Mouse (Mus musculus) intestine, embryonic 16.5 days (tissue): Measurements from ENCODE around the gene Rrp1b. TPM values are rescaled to one million over a fixed set of nuclear protein-coding genes. Genes with fewer than 3 reads are reported as not detected.

Source experiments
- ATAC-seq: fragments of 200-750 bp; cut with Nextera tagmentation; 2 replicates; pipeline ENCODE4 v1.8.0; 2017; ENCODE audit warnings: moderate TSS enrichment, moderate library complexity
- H3K27ac ChIP-seq: fragments of 300-500 bp; sonication (generic); 2 replicates; pipeline ENCODE4 v1.5.1; 2014; ENCODE audit warnings: mild to moderate bottlenecking, low read length
- H3K27me3 ChIP-seq: fragments of 300-500 bp; sonication (generic); replicated peaks from 2 replicates; pipeline ENCODE4 v1.6.1; 2014; ENCODE audit warnings: low read length, control low read depth, mixed read lengths; ENCODE audit not compliant: control insufficient read depth, insufficient read depth
- H3K36me3 ChIP-seq: fragments of 300-500 bp; sonication (generic); 2 replicates; pipeline ENCODE4 v1.6.1; 2014; ENCODE audit warnings: low read length, control low read depth; ENCODE audit not compliant: control insufficient read depth, insufficient read depth
- H3K4me1 ChIP-seq: fragments of 300-500 bp; sonication (generic); 2 replicates; pipeline ENCODE4 v1.6.1; 2014; ENCODE audit warnings: low read length, control low read depth, mixed read lengths; ENCODE audit not compliant: control insufficient read depth, insufficient read depth
- H3K4me2 ChIP-seq: fragments of 300-500 bp; sonication (generic); 2 replicates; pipeline ENCODE4 v1.6.1; 2014; ENCODE audit warnings: low read depth, low read length, control low read depth
- H3K4me3 ChIP-seq: fragments of 300-500 bp; sonication (generic); 2 replicates; pipeline ENCODE4 v1.5.1; 2014; ENCODE audit warnings: mild to moderate bottlenecking, low read length
- H3K9ac ChIP-seq: fragments of 300-500 bp; sonication (generic); 2 replicates; pipeline ENCODE4 v1.6.1; 2014; ENCODE audit warnings: low read depth, low read length
- H3K9me3 ChIP-seq: fragments of 300-500 bp; sonication (generic); 2 replicates; pipeline ENCODE4 v1.6.1; 2016; ENCODE audit warnings: low read length, control low read depth; ENCODE audit not compliant: control insufficient read depth
- WGBS: fragments of 180-500 bp; shearing (Covaris S2); extraction: QIAGEN DNeasy Blood & Tissue Kit; methylation state at CpG from one replicate; pipeline ENCODE4 v1.1.7; 2014; 5-methylcytosine and 5-hydroxymethylcytosine counted together
- polyA plus RNA-seq: library from polyadenylated mRNA; unstranded; fragments of >200 nt; fragmentation: Nextera tagmentation; extraction: Ambion mirVana; gene quantifications from 2 replicates; pipeline ENCODE4 v1.2.1, GENCODE M21; 2015

The Rrp1b gene
- polyA plus RNA-seq, 1 experiment from 2014 or later: 49.5 TPM

DNA sequence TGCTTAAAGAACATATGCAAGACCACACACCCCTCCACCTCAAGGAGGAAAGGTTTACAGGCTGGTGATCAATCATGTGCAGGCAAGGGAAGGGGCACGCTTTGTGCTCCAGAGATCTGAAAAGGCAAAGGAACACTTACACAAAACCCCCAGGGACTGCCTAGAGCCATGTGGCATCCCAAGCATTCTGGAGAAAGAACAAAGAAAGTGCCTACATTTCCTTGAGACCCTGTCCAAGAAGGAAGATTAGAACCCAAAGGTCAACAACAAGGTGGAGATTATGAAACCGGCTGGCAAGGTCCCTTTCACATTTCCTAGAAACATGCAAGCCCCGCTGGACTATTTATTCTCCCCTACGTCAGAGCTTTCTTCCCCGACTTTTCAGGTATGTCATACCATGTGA lies 11.2 kb upstream of the Rrp1b start:
- no peaks in the 10 kb centered on the region for H3K36me3 ChIP-seq
- 54% methylated on average over 5 of the region's 5 CpGs for WGBS
- H3K4me1 ChIP-seq: no peaks in the 10 kb centered on the region
- no peak overlapping the region for H3K4me2 ChIP-seq
- no peak overlapping the region for H3K27ac ChIP-seq
- ATAC-seq: no peak
- H3K9ac ChIP-seq: no peak overlapping the region
- H3K9me3 ChIP-seq: no peaks in the 10 kb centered on the region
- H3K4me3 ChIP-seq: no peak overlapping the region
- H3K27me3 ChIP-seq: no peaks in the 10 kb centered on the region

DNA sequence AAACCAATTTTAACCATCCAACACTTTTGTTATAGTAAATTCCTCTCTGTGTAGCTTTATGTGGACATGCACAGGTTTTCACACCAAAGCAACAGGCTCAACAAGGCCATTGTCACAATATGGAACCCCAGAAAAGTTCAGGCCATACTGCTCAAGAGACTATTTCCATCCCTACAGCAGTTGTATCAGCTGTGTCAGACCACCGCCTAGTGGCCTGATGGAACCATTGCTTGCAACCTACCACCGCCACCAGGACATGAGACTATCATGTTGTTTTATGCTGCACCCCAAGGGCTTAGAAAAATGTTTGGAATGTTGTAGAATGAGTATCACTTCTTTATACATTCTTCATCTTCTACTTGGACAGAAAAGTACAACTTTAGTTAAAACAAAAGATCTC lies 10.5 kb upstream of the Rrp1b start:
- Histone ChIP-seq H3K4me2 (no peak overlapping the region), H3K9ac (no peak overlapping the region), H3K4me3 (no peak overlapping the region), H3K36me3 (no peaks in the 10 kb centered on the region), H3K27ac (no peak overlapping the region), H3K4me1 (no peaks in the 10 kb centered on the region), H3K27me3 (no peaks in the 10 kb centered on the region), H3K9me3 (no peaks in the 10 kb centered on the region)
- peak; percentile 69 for ATAC-seq
- WGBS: 10% methylated on average over 2 of the region's 2 CpGs

DNA sequence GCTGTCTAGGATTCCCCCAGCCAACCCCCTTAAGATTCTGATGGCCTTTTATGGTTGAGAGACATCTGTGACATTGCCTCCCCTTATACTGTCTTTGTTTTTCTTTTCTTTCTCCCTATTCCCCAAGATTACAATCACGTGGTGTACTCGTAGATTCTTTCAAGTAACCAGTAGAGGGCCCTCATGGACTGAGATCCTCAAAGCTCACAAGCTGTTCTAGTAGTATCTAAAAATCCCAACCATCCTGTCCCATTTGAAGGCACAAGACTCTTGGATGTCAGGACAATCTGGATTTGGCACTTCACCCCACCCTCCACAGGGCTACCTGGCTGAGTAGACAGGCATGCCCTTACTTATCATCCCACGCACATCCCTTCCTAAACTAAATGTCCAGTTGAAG lies 8.2 kb upstream of the Rrp1b start:
- no peak overlapping the region for H3K27ac ChIP-seq
- WGBS: 30% methylated on average over 3 of the region's 3 CpGs
- ATAC-seq: no peak
- no peaks in the 10 kb centered on the region for H3K36me3 ChIP-seq
- H3K9me3 ChIP-seq: no peaks in the 10 kb centered on the region
- H3K4me1 ChIP-seq: no peaks in the 10 kb centered on the region
- no peak overlapping the region for H3K4me3 ChIP-seq
- no peaks in the 10 kb centered on the region for H3K27me3 ChIP-seq
- H3K9ac ChIP-seq: no peak overlapping the region
- H3K4me2 ChIP-seq: no peak overlapping the region

DNA sequence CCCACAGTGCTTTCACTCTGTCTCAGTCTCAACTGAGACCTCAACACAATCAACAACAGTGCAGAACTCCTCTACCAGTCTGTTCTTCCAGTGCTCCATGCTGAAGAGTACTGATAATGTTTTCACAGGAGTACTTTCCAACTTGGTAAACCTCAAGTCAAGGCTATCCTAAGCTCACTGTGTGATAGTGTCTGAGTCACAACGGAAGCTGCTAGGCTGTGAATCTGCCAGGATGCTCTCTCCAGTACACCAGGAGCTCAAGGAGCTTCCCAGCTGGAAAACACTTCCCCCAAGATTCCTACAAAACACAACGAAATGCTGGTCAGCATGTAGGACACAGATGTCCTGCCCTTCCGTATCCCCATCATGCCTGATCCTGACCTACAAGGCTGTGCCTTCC lies 7.6 kb upstream of the Rrp1b start:
- H3K36me3 ChIP-seq: no peaks in the 10 kb centered on the region
- 80% methylated on average over 3 of the region's 3 CpGs for WGBS
- H3K9ac ChIP-seq: no peak overlapping the region
- H3K4me3 ChIP-seq: no peak overlapping the region
- no peak overlapping the region for H3K27ac ChIP-seq
- H3K4me2 ChIP-seq: no peak overlapping the region
- H3K27me3 ChIP-seq: no peaks in the 10 kb centered on the region
- H3K9me3 ChIP-seq: no peaks in the 10 kb centered on the region
- H3K4me1 ChIP-seq: no peaks in the 10 kb centered on the region
- ATAC-seq: no peak

DNA sequence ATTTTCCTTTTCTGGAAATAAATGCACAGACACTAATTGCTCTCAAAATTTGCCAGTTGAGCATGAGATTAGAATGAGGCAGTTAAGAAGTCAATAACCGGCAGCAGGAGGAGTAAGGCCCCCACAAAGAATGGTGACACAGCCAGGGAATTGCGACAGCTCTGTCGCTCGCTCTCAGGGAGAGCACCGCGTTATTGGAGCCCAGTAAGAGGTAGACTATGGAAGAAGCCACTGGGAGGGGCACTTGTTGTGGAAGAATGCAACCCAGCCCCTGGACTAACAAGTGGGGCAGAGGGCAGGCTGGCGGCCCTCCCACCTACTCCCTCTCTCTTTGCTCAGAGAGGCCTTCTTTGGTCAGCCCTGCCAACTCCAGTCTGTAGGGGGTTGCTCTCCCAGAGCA lies 4.2 kb upstream of the Rrp1b start:
- Histone ChIP-seq H3K27me3 (no peaks in the 10 kb centered on the region), H3K9ac (no peak overlapping the region), H3K9me3 (no peaks in the 10 kb centered on the region), H3K27ac (no peak overlapping the region), H3K4me2 (no peak overlapping the region), H3K4me1 (peaks cover 5% of the 10 kb centered on the region), H3K36me3 (no peaks in the 10 kb centered on the region), H3K4me3 (no peak overlapping the region)
- no peak for ATAC-seq
- 56% methylated on average over 7 of the region's 7 CpGs for WGBS

DNA sequence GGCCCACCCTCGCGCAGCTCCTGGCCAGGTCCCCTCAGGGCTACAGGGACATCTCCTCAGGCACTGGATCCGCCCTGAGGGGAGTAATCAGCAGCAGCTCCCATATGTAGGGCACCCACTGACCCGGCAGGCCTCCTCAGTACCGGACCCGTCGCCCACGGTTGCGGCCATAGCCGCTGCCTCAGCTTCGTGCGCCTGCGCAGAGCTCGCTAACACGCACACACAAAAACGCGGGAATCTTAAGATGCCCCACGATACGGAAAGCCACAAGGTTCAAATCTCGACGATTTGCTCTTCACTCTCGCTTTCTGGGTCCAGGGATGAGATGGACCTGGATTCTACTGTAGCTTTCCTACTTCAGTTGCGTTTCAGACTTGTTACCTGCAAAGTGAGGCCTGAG lies 1.6 kb upstream of the Rrp1b start:
- peaks cover 19% of the 10 kb centered on the region for H3K4me1 ChIP-seq
- H3K4me3 ChIP-seq: no peak overlapping the region
- no peak overlapping the region for H3K27ac ChIP-seq
- no peak overlapping the region for H3K4me2 ChIP-seq
- H3K9ac ChIP-seq: no peak overlapping the region
- no peak for ATAC-seq
- no peaks in the 10 kb centered on the region for H3K36me3 ChIP-seq
- H3K27me3 ChIP-seq: no peaks in the 10 kb centered on the region
- H3K9me3 ChIP-seq: no peaks in the 10 kb centered on the region
- 86% methylated on average over 23 of the region's 23 CpGs for WGBS

DNA sequence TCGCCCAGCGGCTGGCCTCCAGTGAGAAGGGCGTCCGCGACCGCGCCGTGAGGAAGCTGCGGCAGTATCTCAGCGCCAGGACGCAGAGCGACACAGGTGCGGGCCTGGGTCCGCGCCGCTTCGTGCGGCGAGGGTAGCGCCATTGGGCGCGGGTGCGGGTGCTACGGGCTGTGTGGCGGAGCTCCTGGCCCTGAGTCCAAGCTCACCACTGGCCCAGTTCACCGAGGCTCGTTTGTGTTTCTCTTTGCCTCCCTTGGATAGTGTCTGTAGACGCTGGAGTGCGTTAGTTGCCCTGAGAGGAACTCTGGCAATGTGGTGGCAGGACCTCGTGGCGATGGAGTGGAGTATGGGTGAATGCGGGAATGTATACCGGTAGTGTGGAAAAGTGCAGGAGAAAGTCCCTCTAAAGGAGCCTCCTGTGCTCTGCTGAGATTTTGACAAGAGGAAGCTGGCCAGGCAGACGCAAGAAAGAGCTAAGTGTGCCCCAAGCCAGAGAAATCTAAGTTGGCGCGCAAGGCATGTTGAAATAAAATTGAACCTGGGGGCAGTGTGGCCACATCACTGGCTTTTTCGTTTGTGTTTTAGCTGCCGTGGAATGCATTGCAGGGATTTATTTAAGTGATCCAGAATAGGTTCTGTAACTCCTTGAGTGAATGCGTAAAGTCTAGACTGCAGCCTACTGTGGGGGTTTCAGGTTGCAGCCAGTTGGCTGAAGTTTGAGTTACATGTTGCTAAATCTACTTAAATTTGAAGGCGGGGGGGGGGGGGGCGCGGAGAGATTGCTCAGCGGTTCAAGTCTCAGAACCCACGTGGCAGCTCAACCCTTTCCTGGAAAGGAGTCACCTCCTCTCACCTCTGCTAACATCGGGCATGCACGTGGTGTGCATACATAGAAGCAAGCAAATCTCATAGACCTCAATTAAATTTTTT lies 874 bp downstream of the Rrp1b start:
- Histone ChIP-seq H3K27me3 (no peaks in the 10 kb centered on the region), H3K4me2 (peak overlapping the region; percentile 97), H3K4me3 (peak overlapping the region; percentile 97), H3K36me3 (no peaks in the 10 kb centered on the region), H3K4me1 (peaks cover 19% of the 10 kb centered on the region), H3K27ac (peak overlapping the region; percentile 77), H3K9ac (peak overlapping the region; percentile 89), H3K9me3 (no peaks in the 10 kb centered on the region)
- peak; percentile 71 for ATAC-seq
- under 1% methylated on average over 46 of the region's 46 CpGs for WGBS

DNA sequence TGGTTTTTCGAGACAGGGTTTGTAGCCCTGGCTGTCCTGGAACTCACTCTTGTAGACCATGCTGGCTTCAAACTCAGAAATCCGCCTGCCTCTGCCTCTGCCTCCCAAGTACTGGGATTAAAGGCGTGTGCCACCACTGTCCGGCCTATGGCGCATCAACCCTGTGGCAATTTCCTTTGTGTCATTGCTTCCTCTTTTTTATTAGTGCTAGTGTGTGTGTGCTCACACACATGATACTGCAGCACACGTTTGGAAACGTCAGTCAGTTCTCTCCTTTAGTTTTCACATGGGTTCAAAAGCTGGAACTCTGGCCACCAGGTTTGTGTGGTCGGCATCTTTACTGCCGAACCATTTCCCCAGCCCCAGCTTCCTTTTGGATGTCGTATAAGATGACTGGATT lies 4.4 kb downstream of the Rrp1b start:
- Histone ChIP-seq H3K4me3 (no peak overlapping the region), H3K4me2 (no peak overlapping the region), H3K36me3 (no peaks in the 10 kb centered on the region), H3K9me3 (no peaks in the 10 kb centered on the region), H3K27me3 (no peaks in the 10 kb centered on the region), H3K4me1 (peaks cover 19% of the 10 kb centered on the region), H3K9ac (no peak overlapping the region), H3K27ac (no peak overlapping the region)
- 84% methylated on average over 10 of the region's 10 CpGs for WGBS
- no peak for ATAC-seq

DNA sequence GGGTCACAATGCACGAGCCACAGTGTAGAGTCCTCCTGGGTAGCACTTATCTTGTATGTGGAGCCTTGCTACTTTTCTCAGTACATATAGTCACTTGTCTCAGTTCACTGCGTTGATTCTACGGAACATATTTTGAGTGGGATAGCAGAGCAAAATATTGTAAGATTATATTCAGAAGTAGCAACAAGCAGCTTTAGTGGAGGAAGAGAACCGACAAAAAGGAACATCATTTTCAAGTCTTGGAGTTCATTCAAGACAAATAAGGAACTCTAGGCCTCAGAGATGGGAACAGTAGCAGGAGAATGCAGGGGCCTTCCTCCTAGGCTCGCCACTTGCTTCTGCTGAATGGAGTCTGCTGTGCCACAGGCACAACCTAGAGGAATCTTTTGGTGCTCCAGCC lies 10.6 kb downstream of the Rrp1b start:
- WGBS: 90% methylated on average over 5 of the region's 5 CpGs
- Histone ChIP-seq H3K9ac (no peak overlapping the region), H3K4me1 (no peaks in the 10 kb centered on the region), H3K36me3 (no peaks in the 10 kb centered on the region), H3K27ac (no peak overlapping the region), H3K4me2 (no peak overlapping the region), H3K9me3 (no peaks in the 10 kb centered on the region), H3K4me3 (no peak overlapping the region), H3K27me3 (no peaks in the 10 kb centered on the region)
- no peak for ATAC-seq

DNA sequence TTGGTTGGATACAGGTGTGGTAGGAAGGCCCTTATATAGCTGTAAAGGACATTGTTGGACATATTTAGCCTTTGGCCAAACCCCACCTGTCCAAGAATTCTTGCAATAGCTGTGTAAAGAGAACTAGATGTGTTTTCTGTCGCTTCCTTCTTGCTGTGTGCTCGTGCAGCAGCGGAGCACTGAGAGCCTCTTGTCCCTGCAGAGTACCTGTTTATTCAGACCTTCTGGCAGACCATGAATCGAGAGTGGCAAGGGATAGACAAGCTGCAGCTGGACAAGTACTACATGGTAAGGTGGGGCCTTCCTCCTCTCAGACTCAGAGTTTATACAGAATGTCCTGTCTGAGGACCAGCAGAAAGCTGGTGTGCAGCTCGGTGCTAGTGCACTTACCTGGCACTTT lies 12.5 kb downstream of the Rrp1b start:
- Histone ChIP-seq H3K27ac (no peak overlapping the region), H3K9me3 (no peaks in the 10 kb centered on the region), H3K9ac (no peak overlapping the region), H3K4me3 (no peak overlapping the region), H3K27me3 (no peaks in the 10 kb centered on the region), H3K4me2 (no peak overlapping the region), H3K4me1 (no peaks in the 10 kb centered on the region), H3K36me3 (no peaks in the 10 kb centered on the region)
- ATAC-seq: no peak
- 67% methylated on average over 5 of the region's 5 CpGs for WGBS
